In the genomic region with DNA sequence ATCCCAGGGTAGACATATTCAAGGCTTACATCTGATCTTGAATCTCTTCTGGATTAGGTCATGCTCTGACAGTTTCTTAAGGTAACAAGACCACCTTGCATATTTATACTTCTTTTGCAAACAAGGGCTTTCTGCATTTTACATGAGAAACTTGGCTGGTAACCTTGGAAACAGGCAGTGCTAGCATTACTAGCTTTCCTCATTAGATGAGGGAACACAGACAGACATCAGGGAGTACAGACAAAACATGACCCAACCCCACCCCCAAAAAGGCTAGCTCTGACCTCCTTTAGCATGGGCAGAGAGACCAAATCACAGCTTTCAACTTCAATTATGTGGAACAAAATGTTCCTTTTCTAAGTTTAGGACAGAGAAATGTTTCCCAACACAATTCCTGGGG, we compare ENCODE assay signal across 26 mouse cellular contexts.
A peak's percentile ranks its signal among the peaks of the same experiment; 100 is the strongest.
DNase-seq lines count a peak whose midpoint lies in the region; ATAC-seq and TF ChIP-seq lines count a peak whose summit lies in the region.
"Had no signal": no experiment of that assay in that cellular context is flagged by ENCODE, and none has a peak within 500 bp of the region (broad histone marks: within the 10 kb centered on the region; RNA-seq: fewer than 3 reads in every experiment).

No protein-coding gene starts in this region.

- H3K27me3 ChIP-seq in heart, adult 2 months (ENCODE audit: control insufficient read depth, insufficient read depth, low read length) = no peaks in the 10 kb centered on the region
- no peaks in the 10 kb centered on the region for H3K27me3 ChIP-seq in neural tube, embryonic 15.5 days (replicated peaks)
- H3K27me3 ChIP-seq: embryonic facial prominence, embryonic 15.5 days; forebrain, embryonic 13.5 days; hindbrain, embryonic 15.5 days; intestine, embryonic 15.5 days; limb, embryonic 13.5 days; neural tube, embryonic 13.5 days had no signal

- H3K9ac ChIP-seq in heart, adult 2 months (ENCODE audit: low read depth, low read length) = no peak overlapping the region
- no peak overlapping the region for H3K9ac ChIP-seq in neural tube, embryonic 15.5 days (replicated peaks)
- H3K9ac ChIP-seq: embryonic facial prominence, embryonic 15.5 days; forebrain, embryonic 13.5 days; hindbrain, embryonic 15.5 days; intestine, embryonic 15.5 days; limb, embryonic 13.5 days; neural tube, embryonic 13.5 days had no signal

- no peaks in the 10 kb centered on the region for H3K36me3 ChIP-seq in heart, adult 2 months (ENCODE audit: control insufficient read depth, insufficient read depth, low read length)
- H3K36me3 ChIP-seq in neural tube, embryonic 15.5 days = no peaks in the 10 kb centered on the region
- H3K36me3 ChIP-seq: embryonic facial prominence, embryonic 10.5 days; embryonic facial prominence, embryonic 15.5 days; hindbrain, embryonic 15.5 days; intestine, embryonic 15.5 days; limb, embryonic 13.5 days; neural tube, embryonic 13.5 days had no signal

- DNase-seq in heart, adult 8-10 months (ENCODE audit: low spot score) = peak; percentile 0
- no peak for DNase-seq in heart, adult 2 months
- DNase-seq in lung, postnatal 36 days = peak; percentile 19
- DNase-seq in lung, postnatal 14 days = no peak
- DNase-seq in brain, adult 2 months (ENCODE audit: low read depth, low spot score) = peak; percentile 15
- DNase-seq in brain, embryonic 14.5 days (ENCODE audit: low read depth) = peak; percentile 22
- DNase-seq: adrenal gland, postnatal 25 days; B cell, adult 2 months; cerebellum, adult 8-10 months; cerebellum, postnatal 25 days; heart, postnatal 4 days; kidney, adult 8-10 months; kidney, postnatal 4 days; thymus, adult 2 months; thymus, postnatal 36 days had no signal

- no peaks in the 10 kb centered on the region for H3K79me2 ChIP-seq in heart, adult 2 months (replicated peaks; ENCODE audit: control insufficient read depth, insufficient read depth, low read length)

- H3K4me1 ChIP-seq in heart, adult 2 months (ENCODE audit: control insufficient read depth, insufficient read depth, low read length) = no peaks in the 10 kb centered on the region
- H3K4me1 ChIP-seq in neural tube, embryonic 15.5 days = no peaks in the 10 kb centered on the region
- H3K4me1 ChIP-seq: embryonic facial prominence, embryonic 10.5 days; embryonic facial prominence, embryonic 15.5 days; forebrain, embryonic 13.5 days; hindbrain, embryonic 15.5 days; intestine, embryonic 15.5 days; limb, embryonic 13.5 days; neural tube, embryonic 13.5 days had no signal

- no peak for ATAC-seq in neural tube, embryonic 15.5 days (ENCODE audit: low FRiP score)
- ATAC-seq: forebrain, embryonic 13.5 days; intestine, embryonic 15.5 days had no signal

- no peaks in the 10 kb centered on the region for H3K9me3 ChIP-seq in neural tube, embryonic 15.5 days (replicated peaks)
- H3K9me3 ChIP-seq: embryonic facial prominence, embryonic 10.5 days; embryonic facial prominence, embryonic 15.5 days; forebrain, embryonic 13.5 days; hindbrain, embryonic 15.5 days; intestine, embryonic 15.5 days; limb, embryonic 13.5 days; neural tube, embryonic 13.5 days had no signal

- no peak overlapping the region for H3K27ac ChIP-seq in heart, adult 2 months
- no peak overlapping the region for H3K27ac ChIP-seq in neural tube, embryonic 15.5 days (replicated peaks)
- H3K27ac ChIP-seq: embryonic facial prominence, embryonic 10.5 days; embryonic facial prominence, embryonic 15.5 days; forebrain, embryonic 13.5 days; hindbrain, embryonic 15.5 days; intestine, embryonic 15.5 days; kidney, postnatal 0 days; limb, embryonic 13.5 days; neural tube, embryonic 13.5 days had no signal

- TF ChIP-seq POLR2A in heart, adult 2 months (IDR thresholded peaks at IDR 0.05; ENCODE audit: insufficient read depth, low read depth, low read length) = no peak
- TF ChIP-seq POLR2A in brain, embryonic 14.5 days (IDR thresholded peaks at IDR 0.05; ENCODE audit: borderline replicate concordance, extremely low read depth, insufficient read depth, insufficient read length, poor library complexity, severe bottlenecking) = no peak

- intact Hi-C loops in heart, adult 2 months (cut with DNase I) = no loop called here

- TF ChIP-seq EP300 in heart, adult 2 months (IDR thresholded peaks at IDR 0.05; ENCODE audit: insufficient read depth, low read depth, low read length) = no peak

- TF ChIP-seq CTCF in heart, adult 2 months (IDR thresholded peaks at IDR 0.05) = no peak
- no peak for TF ChIP-seq CTCF in brain, embryonic 14.5 days (IDR thresholded peaks at IDR 0.05; ENCODE audit: borderline replicate concordance, extremely low read depth, insufficient read depth, insufficient read length)

- H3K4me2 ChIP-seq in neural tube, embryonic 15.5 days = no peak overlapping the region
- H3K4me2 ChIP-seq: embryonic facial prominence, embryonic 15.5 days; forebrain, embryonic 13.5 days; heart, embryonic 11.5 days; hindbrain, embryonic 15.5 days; intestine, embryonic 15.5 days; limb, embryonic 13.5 days; liver, embryonic 11.5 days; neural tube, embryonic 13.5 days had no signal

- no peak overlapping the region for H3K4me3 ChIP-seq in heart, adult 2 months
- no peak overlapping the region for H3K4me3 ChIP-seq in neural tube, embryonic 15.5 days (replicated peaks)
- H3K4me3 ChIP-seq: embryonic facial prominence, embryonic 10.5 days; embryonic facial prominence, embryonic 15.5 days; forebrain, embryonic 13.5 days; hindbrain, embryonic 15.5 days; intestine, embryonic 15.5 days; limb, embryonic 13.5 days; neural tube, embryonic 13.5 days had no signal

Comparison
In these comparisons a context has a peak if more than half of its experiments do, and no peak if none do; other contexts are left out.
1. DNase-seq: peak in heart, adult 8-10 months (single experiment), lung, postnatal 36 days (single experiment), brain, adult 2 months (single experiment) and brain, embryonic 14.5 days (single experiment); none in heart, adult 2 months (0 of 2) and lung, postnatal 14 days (single experiment).